Mouse (Mus musculus): ENCODE measurements around the gene Idh2. TPM values are rescaled to one million over a fixed set of nuclear protein-coding genes. Genes with fewer than 3 reads are reported as not detected.

Gene Idh2
- 121 and 141 TPM in 2 replicates for total RNA-seq (2012; rRNA removed)
- 100 to 1,000 TPM; 181 to 268 TPM for polyA plus RNA-seq (2012; ENCODE audit: insufficient read depth in 1 of 2, insufficient read length in 2 of 2, low read depth in 1 of 2, low replicate concordance in 2 of 2, missing spikeins in 1 of 2)

DNA sequence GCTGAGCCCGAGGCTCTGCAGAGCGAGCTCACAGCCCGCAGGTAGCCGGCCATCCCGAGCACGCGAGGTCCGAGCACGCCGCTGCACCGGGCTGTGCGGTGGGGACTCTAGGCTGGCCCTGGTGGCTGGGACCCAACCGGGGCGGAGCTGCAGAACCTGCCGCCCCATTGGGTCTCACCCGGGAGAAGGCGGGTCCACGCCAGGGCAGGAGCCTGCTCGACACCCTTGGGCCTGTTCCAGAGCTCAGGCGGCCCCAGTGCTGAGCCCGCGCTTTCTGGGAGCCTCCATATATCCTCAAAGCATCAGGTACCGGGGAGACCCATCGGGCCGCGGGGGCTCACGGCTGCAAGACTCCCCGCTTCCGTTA is at the start of gene Idh2:
TSS of gene Idh2 (minus strand) at position 169 of the 367 bp plus-strand sequence.
- Histone ChIP-seq H3K4me3 (ENCODE audit: control insufficient read depth in 1 of 2, insufficient read depth in 1 of 2, low read depth in 2 of 2, low read length in 2 of 2) (peak within 1 kb of the TSS; percentile 79 to 82), H3K4me1 (ENCODE audit: control insufficient read depth in 1 of 2, insufficient read depth in 2 of 2, low read length in 2 of 2) (peaks cover 0 to 9% of the 10 kb centered on the region in 2 experiments; a peak in 3 of 4 replicates), H3K79me2 (ENCODE audit: control insufficient read depth, insufficient read depth, low read length, poor library complexity) (peaks cover 27% of the 10 kb centered on the region), H3K36me3 (ENCODE audit: control insufficient read depth in 1 of 2, insufficient read depth in 2 of 2, low read length in 2 of 2) (peaks cover 0 to 6% of the 10 kb centered on the region in 2 experiments; a peak in 3 of 4 replicates), H3K27me3 (ENCODE audit: control insufficient read depth in 1 of 2, insufficient read depth in 2 of 2, low read length in 2 of 2) (no peaks in the 10 kb centered on the region), H3K27ac (ENCODE audit: control insufficient read depth, low read depth, low read length) (peak within 1 kb of the TSS; percentile 39), H3K9me3 (replicated peaks; ENCODE audit: insufficient read depth, low read length) (no peaks in the 10 kb centered on the region), H3K9ac (ENCODE audit: control insufficient read depth, low read depth, low read length, poor library complexity, severe bottlenecking) (peak within 1 kb of the TSS; percentile 88)
- peak; percentile 94 for DNase-seq (ENCODE audit: low read depth, low spot score)
- TF ChIP-seq NELFE (IDR thresholded peaks at IDR 0.05; ENCODE audit: low read depth, low read length): peak; percentile 67
- TF ChIP-seq TBP (IDR thresholded peaks at IDR 0.05; ENCODE audit: low read depth, low read length): peak; percentile 59; the same call in 1 of the 2 replicates
- no peak for TF ChIP-seq GABPA (IDR thresholded peaks at IDR 0.05; ENCODE audit: low read depth, low read length)
- peak; percentile 57; the same call in 1 of the 2 replicates for TF ChIP-seq MXI1 (IDR thresholded peaks at IDR 0.05; ENCODE audit: low read depth, low read length)
- 0 out of 2 replicates have a peak, but pooled peaks have one; percentile 17 for TF ChIP-seq ETS1 (IDR thresholded peaks at IDR 0.05; ENCODE audit: low read depth, low read length)
- no peak for TF ChIP-seq MYB (IDR thresholded peaks at IDR 0.05; ENCODE audit: low read depth, low read length)
- TF ChIP-seq NRF1 (IDR thresholded peaks at IDR 0.05; ENCODE audit: insufficient read depth, low read depth, low read length, poor library complexity, severe bottlenecking): no peak
- TF ChIP-seq USF1 (IDR thresholded peaks at IDR 0.05; ENCODE audit: low read depth, low read length): no peak
- TF ChIP-seq ZC3H11A (IDR thresholded peaks at IDR 0.05; ENCODE audit: low read depth, low read length): no peak
- TF ChIP-seq ZNF384 (IDR thresholded peaks at IDR 0.05; ENCODE audit: low read depth, low read length): no peak
- no peak for TF ChIP-seq ZKSCAN1 (IDR thresholded peaks at IDR 0.05; ENCODE audit: low read depth, low read length)
- TF ChIP-seq SIN3A (IDR thresholded peaks at IDR 0.05; ENCODE audit: low read length): peak; percentile 2; the same call in 1 of the 2 replicates
- no peak for TF ChIP-seq RAD21 (IDR thresholded peaks at IDR 0.05; ENCODE audit: low read depth, low read length)
- TF ChIP-seq ZMIZ1 (IDR thresholded peaks at IDR 0.05; ENCODE audit: low read depth, low read length): 0 out of 2 replicates have a peak, but pooled peaks have one; percentile 54
- TF ChIP-seq MAX (IDR thresholded peaks at IDR 0.05; ENCODE audit: low read length): peak; percentile 72
- peak; percentile 66; the same call in 1 of the 2 replicates for TF ChIP-seq POLR2AphosphoS2 (IDR thresholded peaks at IDR 0.05; ENCODE audit: low read length)
- no peak for TF ChIP-seq ELF1 (IDR thresholded peaks at IDR 0.05; ENCODE audit: low read depth, low read length)
- peak; percentile 65 to 84; a peak in 3 of 4 replicates for TF ChIP-seq POLR2A (IDR thresholded peaks at IDR 0.05; ENCODE audit: control insufficient read depth in 1 of 2, insufficient read depth in 1 of 2, low read depth in 1 of 2, low read length in 2 of 2, poor library complexity in 1 of 2)
- TF ChIP-seq UBTF (IDR thresholded peaks at IDR 0.05; ENCODE audit: borderline replicate concordance, insufficient read depth, low read depth, low read length): no peak
- no peak for TF ChIP-seq JUND (IDR thresholded peaks at IDR 0.05; ENCODE audit: low read depth, low read length)
- no peak for TF ChIP-seq SMC3 (IDR thresholded peaks at IDR 0.05; ENCODE audit: low read depth, low read length)
- TF ChIP-seq TCF12 (IDR thresholded peaks at IDR 0.05; ENCODE audit: low read depth, low read length): peak; percentile 31; the same call in 1 of the 2 replicates
- TF ChIP-seq GATA1 (IDR thresholded peaks at IDR 0.05; ENCODE audit: low read depth, low read length): no peak
